Mouse (Mus musculus) intestine, embryonic 15.5 days (tissue): Measurements from ENCODE around the gene Gcc2. TPM values are rescaled to one million over a fixed set of nuclear protein-coding genes. Genes with fewer than 3 reads are reported as not detected.
"Not testable (repeated sequence)": the region's sequence is repeated elsewhere in the genome, so short reads cannot be mapped to it uniquely, and the experiment has no call there.

ENCODE experiments used
- ATAC-seq: fragments of 200-750 bp; cut with Nextera tagmentation; 2 replicates; pipeline ENCODE4 v1.8.0; 2017; ENCODE audit warnings: moderate TSS enrichment, moderate library complexity
- H3K27ac ChIP-seq: fragments of 300-500 bp; sonication (generic); 2 replicates; pipeline ENCODE4 v1.5.1; 2015; ENCODE audit warnings: mild to moderate bottlenecking, inconsistent platforms
- H3K27me3 ChIP-seq: fragments of 300-500 bp; sonication (generic); replicated peaks from 2 replicates; pipeline ENCODE4 v1.6.1; 2015; ENCODE audit warnings: inconsistent platforms
- H3K36me3 ChIP-seq: fragments of 300-500 bp; sonication (generic); 2 replicates; pipeline ENCODE4 v1.6.1; 2015; ENCODE audit warnings: inconsistent platforms
- H3K4me1 ChIP-seq: fragments of 300-500 bp; sonication (generic); replicated peaks from 2 replicates; pipeline ENCODE4 v1.6.1; 2015; ENCODE audit warnings: inconsistent platforms
- H3K4me2 ChIP-seq: fragments of 300-500 bp; sonication (generic); replicated peaks from 2 replicates; pipeline ENCODE4 v1.6.1; 2015; ENCODE audit warnings: mild to moderate bottlenecking, inconsistent platforms
- H3K4me3 ChIP-seq: fragments of 300-500 bp; sonication (generic); replicated peaks from 2 replicates; pipeline ENCODE4 v1.5.1; 2015; ENCODE audit warnings: inconsistent platforms
- H3K9ac ChIP-seq: fragments of 300-500 bp; sonication (generic); 2 replicates; pipeline ENCODE4 v1.6.1; 2015; ENCODE audit warnings: inconsistent platforms
- H3K9me3 ChIP-seq: fragments of 300-500 bp; sonication (generic); 2 replicates; pipeline ENCODE4 v1.6.1; 2016; ENCODE audit warnings: inconsistent platforms
- WGBS: fragments of 180-500 bp; shearing (Covaris S2); methylation state at CpG from one replicate; pipeline ENCODE4 v1.1.7; 2015; 5-methylcytosine and 5-hydroxymethylcytosine counted together
- polyA plus RNA-seq: library from polyadenylated mRNA; unstranded; fragments of >200 nt; fragmentation: Nextera tagmentation; extraction: Ambion mirVana; gene quantifications from 2 replicates; pipeline ENCODE4 v1.2.1, GENCODE M21; 2015

Gcc2 gene
- polyA plus RNA-seq, 1 experiment from 2014 or later = 85.5 TPM

GRCm38 (mm10) chr10:58221571-58221970 is 33.7 kb upstream of the Gcc2 start:
- not testable (repeated sequence) for H3K9ac ChIP-seq, H3K4me3 ChIP-seq, H3K4me1 ChIP-seq, ATAC-seq, H3K4me2 ChIP-seq, H3K9me3 ChIP-seq, H3K36me3 ChIP-seq, H3K27ac ChIP-seq, H3K27me3 ChIP-seq
- WGBS = 79% methylated on average over 2 of the region's 2 CpGs

GRCm38 (mm10) chr10:58223161-58223560 is 32.1 kb upstream of the Gcc2 start:
- not testable (repeated sequence) for H3K27me3 ChIP-seq, H3K9ac ChIP-seq, H3K4me1 ChIP-seq, H3K4me3 ChIP-seq, ATAC-seq, H3K27ac ChIP-seq, H3K36me3 ChIP-seq, H3K4me2 ChIP-seq, H3K9me3 ChIP-seq
- 91% methylated on average over 4 of the region's 6 CpGs for WGBS

- not testable (repeated sequence) for H3K27me3 ChIP-seq, H3K9me3 ChIP-seq, H3K9ac ChIP-seq, H3K4me3 ChIP-seq, H3K36me3 ChIP-seq, ATAC-seq, H3K27ac ChIP-seq, H3K4me1 ChIP-seq, H3K4me2 ChIP-seq
- WGBS = 84% methylated on average over 31 of the region's 31 CpGs
These were observed 31.1 kb upstream of the Gcc2 start for GRCm38 (mm10) chr10:58223972-58224805.

GRCm38 (mm10) chr10:58224827-58225785 is 30.2 kb upstream of the Gcc2 start, which contains the start of gene AW822073:
Gene AW822073 (minus strand): TSS chr10:58224930.
- not testable (repeated sequence) for H3K4me3 ChIP-seq, H3K4me2 ChIP-seq, H3K9me3 ChIP-seq, H3K27me3 ChIP-seq, H3K4me1 ChIP-seq, H3K36me3 ChIP-seq, H3K27ac ChIP-seq, ATAC-seq, H3K9ac ChIP-seq
- WGBS = 84% methylated on average over 18 of the region's 18 CpGs

- ATAC-seq, H3K27me3 ChIP-seq, H3K9me3 ChIP-seq, H3K27ac ChIP-seq, H3K9ac ChIP-seq, H3K36me3 ChIP-seq, H3K4me3 ChIP-seq, H3K4me2 ChIP-seq, H3K4me1 ChIP-seq: not testable (repeated sequence)
- WGBS = 72% methylated on average over 4 of the region's 4 CpGs
These were observed 28.9 kb upstream of the Gcc2 start for GRCm38 (mm10) chr10:58226357-58226756.

GRCm38 (mm10) chr10:58227798-58228197 is 27.5 kb upstream of the Gcc2 start:
- 84% methylated on average over 3 of the region's 6 CpGs for WGBS
- H3K4me3 ChIP-seq, H3K27me3 ChIP-seq: not testable (repeated sequence)

GRCm38 (mm10) chr10:58230021-58230420 is 25.3 kb upstream of the Gcc2 start:
- not testable (repeated sequence) for H3K36me3 ChIP-seq, H3K4me2 ChIP-seq, H3K9ac ChIP-seq, H3K4me3 ChIP-seq, H3K27ac ChIP-seq, H3K4me1 ChIP-seq, ATAC-seq, H3K27me3 ChIP-seq
- H3K9me3 ChIP-seq = peaks cover 14% of the 10 kb centered on the region
- 61% methylated on average over 3 of the region's 3 CpGs for WGBS

More at GRCm38 (mm10) chr10:58227798-58228197, 27.5 kb upstream of the Gcc2 start:
- not testable (repeated sequence) for H3K9ac ChIP-seq, ATAC-seq, H3K36me3 ChIP-seq, H3K4me1 ChIP-seq, H3K4me2 ChIP-seq, H3K27ac ChIP-seq
- H3K9me3 ChIP-seq = peaks cover 14% of the 10 kb centered on the region

- H3K27ac ChIP-seq, H3K27me3 ChIP-seq, H3K4me2 ChIP-seq, H3K4me1 ChIP-seq, H3K36me3 ChIP-seq, H3K9ac ChIP-seq, H3K4me3 ChIP-seq: not testable (repeated sequence)
- 85% methylated on average over 5 of the region's 7 CpGs for WGBS
- peaks cover 14% of the 10 kb centered on the region for H3K9me3 ChIP-seq
- peak; percentile 44 for ATAC-seq
These were observed 24.2 kb upstream of the Gcc2 start for GRCm38 (mm10) chr10:58231088-58231487.

GRCm38 (mm10) chr10:58231779-58232640 is 23.3 kb upstream of the Gcc2 start:
- not testable (repeated sequence) for H3K4me2 ChIP-seq, H3K36me3 ChIP-seq, H3K4me3 ChIP-seq, H3K27ac ChIP-seq, H3K9ac ChIP-seq, H3K4me1 ChIP-seq, H3K27me3 ChIP-seq
- H3K9me3 ChIP-seq = peaks cover 14% of the 10 kb centered on the region
- WGBS = 89% methylated on average over 35 of the region's 35 CpGs
- ATAC-seq = peak; percentile 84

- WGBS = 87% methylated on average over 7 of the region's 8 CpGs
- peak; percentile 63 for ATAC-seq
These were observed 22.7 kb upstream of the Gcc2 start, which contains the start of gene Duxf3 for GRCm38 (mm10) chr10:58232641-58232969. Gene Duxf3 (minus strand): TSS chr10:58232675.

GRCm38 (mm10) chr10:58233054-58233739 is 22.1 kb upstream of the Gcc2 start:
- peak; percentile 48 for ATAC-seq
- not testable (repeated sequence) for H3K4me3 ChIP-seq, H3K36me3 ChIP-seq, H3K4me2 ChIP-seq, H3K4me1 ChIP-seq, H3K27ac ChIP-seq, H3K9ac ChIP-seq, H3K27me3 ChIP-seq
- H3K9me3 ChIP-seq = peaks cover 14% of the 10 kb centered on the region
- WGBS = 78% methylated on average over 10 of the region's 10 CpGs

More at GRCm38 (mm10) chr10:58232641-58232969, 22.7 kb upstream of the Gcc2 start, which contains the start of gene Duxf3:
- H3K27me3 ChIP-seq, H3K27ac ChIP-seq, H3K4me2 ChIP-seq, H3K36me3 ChIP-seq, H3K9ac ChIP-seq, H3K4me3 ChIP-seq, H3K4me1 ChIP-seq: not testable (repeated sequence)
- H3K9me3 ChIP-seq = peaks cover 14% of the 10 kb centered on the region
